Comparison of ENCODE assay signal across 8 mouse cellular contexts in the genomic region with DNA sequence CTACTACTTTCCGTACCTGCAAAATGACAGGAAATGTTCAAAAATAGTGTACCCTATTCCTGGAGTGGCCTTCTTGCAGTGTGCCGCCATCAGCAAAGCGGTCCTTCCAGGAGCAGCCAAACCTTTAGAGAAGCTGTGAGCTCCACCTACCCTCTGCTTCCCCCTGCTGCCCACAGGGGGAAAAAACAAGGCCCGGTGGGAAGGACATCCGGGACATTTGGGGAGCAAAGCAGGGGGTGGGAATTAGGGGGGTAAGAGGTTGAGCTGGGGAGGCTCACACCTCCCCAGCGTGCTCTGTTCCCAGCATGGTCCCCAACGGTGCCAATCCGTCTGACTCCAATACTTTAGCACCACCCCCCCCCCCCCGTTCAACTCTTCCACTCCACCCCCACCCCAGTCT. TPM values are rescaled to one million over a fixed set of nuclear protein-coding genes. Genes with fewer than 3 reads are reported as not detected.
A peak's percentile ranks its signal among the peaks of the same experiment; 100 is the strongest.
DNase-seq lines count a peak whose midpoint lies in the region; ATAC-seq and TF ChIP-seq lines count a peak whose summit lies in the region.

No protein-coding gene starts in this region.

- H3K36me3 ChIP-seq in C2C12 (ENCODE audit: control insufficient read depth, insufficient read depth), result no peaks in the 10 kb centered on the region
- H3K36me3 ChIP-seq in embryonic facial prominence, embryonic 15.5 days, result no peaks in the 10 kb centered on the region
- H3K36me3 ChIP-seq in heart, embryonic 11.5 days (ENCODE audit: control insufficient read depth, insufficient read depth, low read length), result no peaks in the 10 kb centered on the region
- H3K36me3 ChIP-seq in kidney, embryonic 15.5 days, result no peaks in the 10 kb centered on the region
- no peaks in the 10 kb centered on the region for H3K36me3 ChIP-seq in liver, adult 2 months (ENCODE audit: control insufficient read depth, insufficient read depth, low read length)
- no peaks in the 10 kb centered on the region for H3K36me3 ChIP-seq in thymus, adult 2 months (ENCODE audit: control insufficient read depth, insufficient read depth, low read length)

- no peak overlapping the region for H3K9ac ChIP-seq in embryonic facial prominence, embryonic 15.5 days
- H3K9ac ChIP-seq in heart, embryonic 11.5 days (ENCODE audit: low read depth, low read length), result no peak overlapping the region; the same call in 1 of the 2 replicates
- 0 out of 2 replicates have a peak overlapping the region, but pooled peaks have one; percentile 29 for H3K9ac ChIP-seq in kidney, embryonic 15.5 days
- H3K9ac ChIP-seq in liver, adult 2 months (ENCODE audit: low read depth, low read length), result no peak overlapping the region

- no peak for DNase-seq in liver, adult 2 months (ENCODE audit: extremely low read depth, low read depth, low spot score)
- DNase-seq in neural tube, embryonic 10.5 days (ENCODE audit: extremely low spot score, low spot score), result peak; percentile 81
- DNase-seq in thymus, adult 2 months, result peak; percentile 83

- no peak overlapping the region for H3ac ChIP-seq in C2C12 (ENCODE audit: control insufficient read depth, insufficient read length, low read depth)

- no peaks in the 10 kb centered on the region for H3K9me3 ChIP-seq in embryonic facial prominence, embryonic 15.5 days (replicated peaks)
- no peaks in the 10 kb centered on the region for H3K9me3 ChIP-seq in heart, embryonic 11.5 days (replicated peaks; ENCODE audit: control insufficient read depth, low read length)
- H3K9me3 ChIP-seq in kidney, embryonic 15.5 days (replicated peaks), result no peaks in the 10 kb centered on the region

- TF ChIP-seq POLR2A in bone marrow macrophage, adult 2 months (IDR thresholded peaks at IDR 0.05; ENCODE audit: borderline replicate concordance, low read depth, low read length), result no peak
- TF ChIP-seq POLR2A in liver, adult 2 months (IDR thresholded peaks at IDR 0.05; ENCODE audit: extremely low read depth, insufficient read depth, low read length), result no peak
- TF ChIP-seq POLR2A in thymus, adult 2 months (IDR thresholded peaks at IDR 0.05; ENCODE audit: control insufficient read depth, extremely low read depth, insufficient read depth, low read length, poor library complexity), result no peak

- H3K4me2 ChIP-seq in embryonic facial prominence, embryonic 15.5 days (replicated peaks), result peak overlapping the region; percentile 49
- H3K4me2 ChIP-seq in heart, embryonic 11.5 days, result peak overlapping the region; percentile 61
- H3K4me2 ChIP-seq in kidney, embryonic 15.5 days, result peak overlapping the region; percentile 65

- TF ChIP-seq CTCF in C2C12 (IDR thresholded peaks at IDR 0.05; ENCODE audit: control insufficient read depth, insufficient read depth, insufficient read length), result peak; percentile 61
- TF ChIP-seq CTCF in bone marrow macrophage, adult 2 months (IDR thresholded peaks at IDR 0.05; ENCODE audit: low read depth, low read length), result peak; percentile 66
- peak; percentile 89 for TF ChIP-seq CTCF in liver, adult 2 months (IDR thresholded peaks at IDR 0.05; ENCODE audit: low read depth, low read length)
- peak; percentile 74 for TF ChIP-seq CTCF in thymus, adult 2 months (IDR thresholded peaks at IDR 0.05; ENCODE audit: borderline replicate concordance, control insufficient read depth, extremely low read depth, insufficient read depth, low read length, poor library complexity)

- 4% methylated on average over 9 of the region's 9 CpGs for WGBS in embryonic facial prominence, embryonic 15.5 days
- WGBS in heart, embryonic 11.5 days (ENCODE audit: insufficient replicate concordance), result 3% methylated on average over 9 of the region's 9 CpGs
- WGBS in kidney, embryonic 15.5 days, result 5% methylated on average over 9 of the region's 9 CpGs
- WGBS in liver, adult 2 months, result 6% methylated on average over 9 of the region's 9 CpGs
- WGBS in thymus, adult 2 months, result 11% methylated on average over 8 of the region's 9 CpGs

- H3K79me2 ChIP-seq in C2C12 (ENCODE audit: control insufficient read depth, insufficient read depth), result no peaks in the 10 kb centered on the region
- no peaks in the 10 kb centered on the region for H3K79me2 ChIP-seq in liver, adult 2 months (ENCODE audit: control insufficient read depth, insufficient read depth, low read length)

- 0 out of 2 replicates have a peak, but pooled peaks have one; percentile 31 for ATAC-seq in embryonic facial prominence, embryonic 15.5 days (ENCODE audit: insufficient number of reproducible peaks, low FRiP score, low TSS enrichment, low read depth)
- 0 out of 2 replicates have a peak, but pooled peaks have one; percentile 12 for ATAC-seq in heart, embryonic 11.5 days (replicated peaks; ENCODE audit: insufficient number of reproducible peaks, low FRiP score, low TSS enrichment)
- ATAC-seq in kidney, embryonic 15.5 days (replicated peaks; ENCODE audit: low FRiP score), result 0 out of 2 replicates have a peak, but pooled peaks have one; percentile 57

- no peaks in the 10 kb centered on the region for H3K4me1 ChIP-seq in bone marrow macrophage, adult 2 months (ENCODE audit: control insufficient read depth, insufficient read depth, low read length)
- H3K4me1 ChIP-seq in embryonic facial prominence, embryonic 15.5 days, result peaks cover 24% of the 10 kb centered on the region
- H3K4me1 ChIP-seq in heart, embryonic 11.5 days (ENCODE audit: control insufficient read depth, insufficient read depth, low read length), result peaks cover 2% of the 10 kb centered on the region
- H3K4me1 ChIP-seq in kidney, embryonic 15.5 days, result peaks cover 15% of the 10 kb centered on the region
- H3K4me1 ChIP-seq in liver, adult 2 months (ENCODE audit: control insufficient read depth, insufficient read depth, low read length), result no peaks in the 10 kb centered on the region
- H3K4me1 ChIP-seq in thymus, adult 2 months (replicated peaks; ENCODE audit: control insufficient read depth, insufficient read depth, low read length), result peaks cover 2% of the 10 kb centered on the region; the same call in 1 of the 2 replicates

- H3K27me3 ChIP-seq in C2C12 (ENCODE audit: control insufficient read depth, insufficient read depth, insufficient read length), result peaks cover 6% of the 10 kb centered on the region
- no peaks in the 10 kb centered on the region for H3K27me3 ChIP-seq in embryonic facial prominence, embryonic 15.5 days
- H3K27me3 ChIP-seq in heart, embryonic 11.5 days (ENCODE audit: control insufficient read depth, insufficient read depth, low read length), result peaks cover 4% of the 10 kb centered on the region; the same call in 1 of the 2 replicates
- peaks cover 14% of the 10 kb centered on the region; the same call in 1 of the 2 replicates for H3K27me3 ChIP-seq in kidney, embryonic 15.5 days
- no peaks in the 10 kb centered on the region for H3K27me3 ChIP-seq in liver, adult 2 months (ENCODE audit: control insufficient read depth, insufficient read depth, low read length)
- no peaks in the 10 kb centered on the region for H3K27me3 ChIP-seq in thymus, adult 2 months (ENCODE audit: control insufficient read depth, insufficient read depth, low read length)

- no peaks in the 10 kb centered on the region for H3K79me3 ChIP-seq in C2C12 (ENCODE audit: low read depth)

- no peak overlapping the region for H3K27ac ChIP-seq in bone marrow macrophage, adult 2 months (ENCODE audit: insufficient read depth, low read depth, low read length)
- no peak overlapping the region for H3K27ac ChIP-seq in embryonic facial prominence, embryonic 15.5 days (replicated peaks)
- H3K27ac ChIP-seq in heart, embryonic 11.5 days (ENCODE audit: low read depth, low read length), result no peak overlapping the region
- no peak overlapping the region for H3K27ac ChIP-seq in kidney, embryonic 15.5 days
- no peak overlapping the region for H3K27ac ChIP-seq in liver, adult 2 months (replicated peaks; ENCODE audit: insufficient read depth, low read depth, low read length)
- no peak overlapping the region for H3K27ac ChIP-seq in thymus, adult 2 months (ENCODE audit: control insufficient read depth, insufficient read depth, low read length)

- no peak overlapping the region for H3K4me3 ChIP-seq in C2C12 (ENCODE audit: insufficient read depth, poor library complexity, severe bottlenecking)
- no peak overlapping the region for H3K4me3 ChIP-seq in bone marrow macrophage, adult 2 months (ENCODE audit: insufficient read depth, low read length)
- peak overlapping the region; percentile 15; the same call in 1 of the 2 replicates for H3K4me3 ChIP-seq in embryonic facial prominence, embryonic 15.5 days (replicated peaks)
- H3K4me3 ChIP-seq in heart, embryonic 11.5 days (ENCODE audit: low read depth, low read length), result peak overlapping the region; percentile 28
- peak overlapping the region; percentile 31 for H3K4me3 ChIP-seq in kidney, embryonic 15.5 days (replicated peaks)
- no peak overlapping the region for H3K4me3 ChIP-seq in liver, adult 2 months (ENCODE audit: insufficient read depth, low read depth, low read length)
- H3K4me3 ChIP-seq in thymus, adult 2 months (ENCODE audit: control insufficient read depth, insufficient read depth, low read length), result no peak overlapping the region

TF ChIP-seq in C2C12, 6 proteins besides CTCF, POLR2A, EP300 and RAD21:
- no peak for TF ChIP-seq MAX (IDR thresholded peaks at IDR 0.05)

RNA-seq across cellular contexts. Expression of gene Fmod, which starts 8.9 kb away (rescaled TPM):
- polyA plus RNA-seq in C2C12 (2012; fragmentation: generic; extraction: Trizol), result 0.53 TPM
- not detected in 2 replicates for polyA plus RNA-seq in bone marrow macrophage, adult 2 months (2012; ENCODE audit: insufficient read depth, insufficient read length, missing spikeins)
- polyA plus RNA-seq in embryonic facial prominence, embryonic 15.5 days (2015; fragmentation: Nextera tagmentation; extraction: Ambion mirVana), result 22.2 and 30.8 TPM in 2 replicates
- 10.6 and 13.4 TPM in 2 replicates for polyA plus RNA-seq in heart, embryonic 11.5 days (2014; fragmentation: Nextera tagmentation; extraction: Ambion mirVana)
- 11.6 and 12.4 TPM in 2 replicates for polyA plus RNA-seq in kidney, embryonic 15.5 days (2015; fragmentation: Nextera tagmentation; extraction: Ambion mirVana)
- total RNA-seq in liver, adult 2 months (2014; rRNA removed), result 0.46 and 0.54 TPM in 2 replicates
- polyA plus RNA-seq in liver, adult 2 months (2012; rRNA removed), result 0.99 and 1.6 TPM in 2 replicates
- polyA plus RNA-seq in thymus, adult 2 months (2012; rRNA removed), result 3.5 and 4.4 TPM in 2 replicates

RNA-seq across cellular contexts. Expression of gene Btg2, which starts 32.9 kb away (rescaled TPM):
- 10.2 TPM for polyA plus RNA-seq in C2C12 (2012; fragmentation: generic; extraction: Trizol)
- 52.4 and 54.4 TPM in 2 replicates for polyA plus RNA-seq in bone marrow macrophage, adult 2 months (2012; ENCODE audit: insufficient read depth, insufficient read length, missing spikeins)
- 39.9 and 41.3 TPM in 2 replicates for polyA plus RNA-seq in embryonic facial prominence, embryonic 15.5 days (2015; fragmentation: Nextera tagmentation; extraction: Ambion mirVana)
- polyA plus RNA-seq in heart, embryonic 11.5 days (2014; fragmentation: Nextera tagmentation; extraction: Ambion mirVana), result 31.7 and 35.6 TPM in 2 replicates
- polyA plus RNA-seq in kidney, embryonic 15.5 days (2015; fragmentation: Nextera tagmentation; extraction: Ambion mirVana), result 31.1 and 32.2 TPM in 2 replicates
- total RNA-seq in liver, adult 2 months (2014; rRNA removed), result 7.0 and 10.1 TPM in 2 replicates
- polyA plus RNA-seq in liver, adult 2 months (2012; rRNA removed), result 5.6 and 6.9 TPM in 2 replicates
- 432 and 481 TPM in 2 replicates for polyA plus RNA-seq in thymus, adult 2 months (2012; rRNA removed)

Comparison
In these comparisons a context has a peak if more than half of its experiments do, and no peak if none do; other contexts are left out.
1. H3K4me3 ChIP-seq: peak in embryonic facial prominence, embryonic 15.5 days (single experiment), heart, embryonic 11.5 days (single experiment) and kidney, embryonic 15.5 days (single experiment); none in C2C12 (single experiment), bone marrow macrophage, adult 2 months (single experiment), liver, adult 2 months (single experiment) and thymus, adult 2 months (single experiment).
2. Peak in every context shown above with its lines, with median percentiles within 50 percentile points of each other: CTCF ChIP-seq, ATAC-seq and H3K4me2 ChIP-seq.